Mouse (Mus musculus) stomach, embryonic 16.5 days (tissue): ENCODE measurements around the gene Wbp2. TPM values are rescaled to one million over a fixed set of nuclear protein-coding genes. Genes with fewer than 3 reads are reported as not detected.

ENCODE experiments used
- ATAC-seq: fragments of 200-750 bp; cut with Nextera tagmentation; 2 replicates; pipeline ENCODE4 v1.8.0; 2017; ENCODE audit warnings: moderate number of reproducible peaks, moderate TSS enrichment; ENCODE audit not compliant: insufficient read depth, low FRiP score
- H3K27ac ChIP-seq: fragments of 300-500 bp; sonication (generic); 2 replicates; pipeline ENCODE4 v1.5.1; 2014; ENCODE audit warnings: low read length
- H3K27me3 ChIP-seq: fragments of 300-500 bp; sonication (generic); 2 replicates; pipeline ENCODE4 v1.6.1; 2014; ENCODE audit warnings: low read length, control low read depth, mixed read lengths; ENCODE audit not compliant: control insufficient read depth, insufficient read depth
- H3K36me3 ChIP-seq: fragments of 300-500 bp; sonication (generic); 2 replicates; pipeline ENCODE4 v1.6.1; 2014; ENCODE audit warnings: low read length; ENCODE audit not compliant: control insufficient read depth, insufficient read depth
- H3K4me1 ChIP-seq: fragments of 300-500 bp; sonication (generic); 2 replicates; pipeline ENCODE4 v1.6.1; 2014; ENCODE audit warnings: low read length, control low read depth, mixed read lengths; ENCODE audit not compliant: control insufficient read depth, insufficient read depth
- H3K4me2 ChIP-seq: fragments of 300-500 bp; sonication (generic); 2 replicates; pipeline ENCODE4 v1.6.1; 2014; ENCODE audit warnings: low read depth, low read length, mixed read lengths
- H3K4me3 ChIP-seq: fragments of 300-500 bp; sonication (generic); replicated peaks from 2 replicates; pipeline ENCODE4 v1.5.1; 2014; ENCODE audit warnings: mild to moderate bottlenecking, low read length
- H3K9ac ChIP-seq: fragments of 300-500 bp; sonication (generic); 2 replicates; pipeline ENCODE4 v1.6.1; 2014; ENCODE audit warnings: low read length
- H3K9me3 ChIP-seq: fragments of 300-500 bp; sonication (generic); replicated peaks from 2 replicates; pipeline ENCODE4 v1.6.1; 2016; ENCODE audit warnings: low read length, control low read depth; ENCODE audit not compliant: control insufficient read depth
- WGBS: fragments of 180-500 bp; shearing (Covaris S2); extraction: QIAGEN DNeasy Blood & Tissue Kit; methylation state at CpG from one replicate; pipeline ENCODE4 v1.1.7; 2014; 5-methylcytosine and 5-hydroxymethylcytosine counted together
- polyA plus RNA-seq: library from polyadenylated mRNA; unstranded; fragments of >200 nt; fragmentation: Nextera tagmentation; extraction: Ambion mirVana; gene quantifications from 2 replicates; pipeline ENCODE4 v1.2.1, GENCODE M21; 2015

Wbp2 gene
- polyA plus RNA-seq, 1 experiment from 2014 or later: 81.8 TPM

- no peaks in the 10 kb centered on the region for H3K9me3 ChIP-seq
- 82% methylated on average over 4 of the region's 4 CpGs for WGBS
- H3K27ac ChIP-seq: peak overlapping the region; percentile 50; the same call in 1 of the 2 replicates
- no peak for ATAC-seq
- H3K9ac ChIP-seq: no peak overlapping the region
- peaks cover 39% of the 10 kb centered on the region for H3K4me1 ChIP-seq
- peak overlapping the region; percentile 87; the same call in 1 of the 2 replicates for H3K4me2 ChIP-seq
- no peak overlapping the region; the same call in 1 of the 2 replicates for H3K4me3 ChIP-seq
- peaks cover 18% of the 10 kb centered on the region for H3K27me3 ChIP-seq
- no peaks in the 10 kb centered on the region for H3K36me3 ChIP-seq
Observed at GRCm38 (mm10) chr11:116111067-116111466, 24.3 kb upstream of the Wbp2 start.

- peak; percentile 8; the same call in 1 of the 2 replicates for ATAC-seq
Observed at GRCm38 (mm10) chr11:116110540-116110939, 23.7 kb upstream of the Wbp2 start.

GRCm38 (mm10) chr11:116110131-116110530 lies 23.3 kb upstream of the Wbp2 start:
- peaks cover 18% of the 10 kb centered on the region for H3K27me3 ChIP-seq
- WGBS: 3% methylated on average over 35 of the region's 35 CpGs
- peak overlapping the region; percentile 67 for H3K4me3 ChIP-seq
- no peaks in the 10 kb centered on the region for H3K9me3 ChIP-seq
- peak overlapping the region; percentile 87 for H3K4me2 ChIP-seq
- ATAC-seq: peak; percentile 73; the same call in 1 of the 2 replicates
- 0 out of 2 replicates have a peak, but pooled peaks cover 5% of the 10 kb centered on the region for H3K36me3 ChIP-seq
- H3K27ac ChIP-seq: peak overlapping the region; percentile 45
- H3K9ac ChIP-seq: peak overlapping the region; percentile 81
- peaks cover 42% of the 10 kb centered on the region for H3K4me1 ChIP-seq

More at GRCm38 (mm10) chr11:116110540-116110939, 23.7 kb upstream of the Wbp2 start:
- no peaks in the 10 kb centered on the region for H3K9me3 ChIP-seq
- peaks cover 42% of the 10 kb centered on the region for H3K4me1 ChIP-seq
- peak overlapping the region; percentile 67 for H3K4me3 ChIP-seq
- H3K36me3 ChIP-seq: 0 out of 2 replicates have a peak, but pooled peaks cover 5% of the 10 kb centered on the region
- peak overlapping the region; percentile 50 for H3K27ac ChIP-seq
- peak overlapping the region; percentile 81 for H3K9ac ChIP-seq
- peak overlapping the region; percentile 87 for H3K4me2 ChIP-seq
- H3K27me3 ChIP-seq: peaks cover 18% of the 10 kb centered on the region
- WGBS: 19% methylated on average over 10 of the region's 10 CpGs

GRCm38 (mm10) chr11:116109441-116110081 lies 22.8 kb upstream of the Wbp2 start:
- peaks cover 44% of the 10 kb centered on the region for H3K4me1 ChIP-seq
- peak overlapping the region; percentile 67 for H3K4me3 ChIP-seq
- H3K27ac ChIP-seq: peak overlapping the region; percentile 45
- H3K4me2 ChIP-seq: peak overlapping the region; percentile 87
- 2% methylated on average over 70 of the region's 70 CpGs for WGBS
- peak; percentile 18; the same call in 1 of the 2 replicates for ATAC-seq
- H3K9ac ChIP-seq: peak overlapping the region; percentile 81
- H3K9me3 ChIP-seq: no peaks in the 10 kb centered on the region
- H3K27me3 ChIP-seq: peaks cover 18% of the 10 kb centered on the region
- H3K36me3 ChIP-seq: 0 out of 2 replicates have a peak, but pooled peaks cover 5% of the 10 kb centered on the region

- H3K9ac ChIP-seq: peak overlapping the region; percentile 81
- peak overlapping the region; percentile 45 for H3K27ac ChIP-seq
- peak overlapping the region; percentile 87 for H3K4me2 ChIP-seq
- H3K36me3 ChIP-seq: 0 out of 2 replicates have a peak, but pooled peaks cover 5% of the 10 kb centered on the region
- no peak for ATAC-seq
- no peaks in the 10 kb centered on the region for H3K9me3 ChIP-seq
- H3K4me3 ChIP-seq: peak overlapping the region; percentile 67
- peaks cover 54% of the 10 kb centered on the region for H3K4me1 ChIP-seq
- 13% methylated on average over 23 of the region's 23 CpGs for WGBS
- peaks cover 18% of the 10 kb centered on the region for H3K27me3 ChIP-seq
Observed at GRCm38 (mm10) chr11:116108464-116109137, 21.8 kb upstream of the Wbp2 start.

- H3K9ac ChIP-seq: peak overlapping the region; percentile 81
- peak overlapping the region; percentile 67 for H3K4me3 ChIP-seq
- 0 out of 2 replicates have a peak, but pooled peaks cover 5% of the 10 kb centered on the region for H3K36me3 ChIP-seq
- no peaks in the 10 kb centered on the region for H3K9me3 ChIP-seq
- peaks cover 61% of the 10 kb centered on the region for H3K4me1 ChIP-seq
- H3K27me3 ChIP-seq: peaks cover 18% of the 10 kb centered on the region
- WGBS: 40% methylated on average over 19 of the region's 19 CpGs
- no peak for ATAC-seq
- H3K27ac ChIP-seq: peak overlapping the region; percentile 45
- H3K4me2 ChIP-seq: peak overlapping the region; percentile 87
Observed at GRCm38 (mm10) chr11:116107777-116108285, 21.0 kb upstream of the Wbp2 start.

GRCm38 (mm10) chr11:116106963-116107776 lies 20.4 kb upstream of the Wbp2 start:
- peak overlapping the region; percentile 87 for H3K4me2 ChIP-seq
- no peak for ATAC-seq

GRCm38 (mm10) chr11:116106154-116106962 lies 19.6 kb upstream of the Wbp2 start:
- H3K27ac ChIP-seq: 0 out of 2 replicates have a peak overlapping the region, but pooled peaks have one; percentile 12
- H3K9ac ChIP-seq: peak overlapping the region; percentile 81
- 0 out of 2 replicates have a peak, but pooled peaks cover 5% of the 10 kb centered on the region for H3K36me3 ChIP-seq
- peaks cover 74% of the 10 kb centered on the region for H3K4me1 ChIP-seq
- H3K9me3 ChIP-seq: no peaks in the 10 kb centered on the region
- peaks cover 18% of the 10 kb centered on the region for H3K27me3 ChIP-seq
- ATAC-seq: no peak
- peak overlapping the region; percentile 14; the same call in 1 of the 2 replicates for H3K4me3 ChIP-seq
- H3K4me2 ChIP-seq: peak overlapping the region; percentile 87
- 28% methylated on average over 32 of the region's 32 CpGs for WGBS

More at GRCm38 (mm10) chr11:116106963-116107776, 20.4 kb upstream of the Wbp2 start:
- peaks cover 66% of the 10 kb centered on the region for H3K4me1 ChIP-seq
- 47% methylated on average over 13 of the region's 14 CpGs for WGBS
- H3K4me3 ChIP-seq: peak overlapping the region; percentile 67
- no peaks in the 10 kb centered on the region for H3K9me3 ChIP-seq
- peak overlapping the region; percentile 45 for H3K27ac ChIP-seq
- H3K9ac ChIP-seq: peak overlapping the region; percentile 81
- H3K36me3 ChIP-seq: 0 out of 2 replicates have a peak, but pooled peaks cover 5% of the 10 kb centered on the region
- peaks cover 18% of the 10 kb centered on the region for H3K27me3 ChIP-seq
